Mouse (Mus musculus) adrenal gland, postnatal 4 days (tissue): Measurements from ENCODE around the gene Eml1. TPM values are rescaled to one million over a fixed set of nuclear protein-coding genes. Genes with fewer than 3 reads are reported as not detected.

Experiments
- DNase-seq, 2 experiments: peaks; one replicate each; pipeline ENCODE4 v3.0.0; 2021 to 2022; ENCODE audit warnings: low spot score in 2 of 2, mixed read lengths in 2 of 2
- long read RNA-seq, 2 experiments: library from polyadenylated mRNA; stranded (forward); transcript quantifications; one replicate each; pipeline ENCODE4 v2.0.0; 2021
- total RNA-seq, 2 experiments: library from RNA; stranded (reverse); gene quantifications; 2 replicates each; pipeline ENCODE4 v1.2.3; 2021

Eml1 gene
- 10 to 100 TPM; 33.6 to 34.6 TPM for total RNA-seq
- long read RNA-seq, experiment 1, full-length matches to known transcripts: 13 of 19 reads
- long read RNA-seq, experiment 1, partial matches to known transcripts: 2 of 19 reads
- long read RNA-seq, experiment 1, other reads (novel, unspliced or antisense): 4 of 19 reads
- long read RNA-seq, experiment 2, full-length matches to known transcripts: 47 of 77 reads
- long read RNA-seq, experiment 2, partial matches to known transcripts: 10 of 77 reads
- long read RNA-seq, experiment 2, other reads (novel, unspliced or antisense): 20 of 77 reads

DNA sequence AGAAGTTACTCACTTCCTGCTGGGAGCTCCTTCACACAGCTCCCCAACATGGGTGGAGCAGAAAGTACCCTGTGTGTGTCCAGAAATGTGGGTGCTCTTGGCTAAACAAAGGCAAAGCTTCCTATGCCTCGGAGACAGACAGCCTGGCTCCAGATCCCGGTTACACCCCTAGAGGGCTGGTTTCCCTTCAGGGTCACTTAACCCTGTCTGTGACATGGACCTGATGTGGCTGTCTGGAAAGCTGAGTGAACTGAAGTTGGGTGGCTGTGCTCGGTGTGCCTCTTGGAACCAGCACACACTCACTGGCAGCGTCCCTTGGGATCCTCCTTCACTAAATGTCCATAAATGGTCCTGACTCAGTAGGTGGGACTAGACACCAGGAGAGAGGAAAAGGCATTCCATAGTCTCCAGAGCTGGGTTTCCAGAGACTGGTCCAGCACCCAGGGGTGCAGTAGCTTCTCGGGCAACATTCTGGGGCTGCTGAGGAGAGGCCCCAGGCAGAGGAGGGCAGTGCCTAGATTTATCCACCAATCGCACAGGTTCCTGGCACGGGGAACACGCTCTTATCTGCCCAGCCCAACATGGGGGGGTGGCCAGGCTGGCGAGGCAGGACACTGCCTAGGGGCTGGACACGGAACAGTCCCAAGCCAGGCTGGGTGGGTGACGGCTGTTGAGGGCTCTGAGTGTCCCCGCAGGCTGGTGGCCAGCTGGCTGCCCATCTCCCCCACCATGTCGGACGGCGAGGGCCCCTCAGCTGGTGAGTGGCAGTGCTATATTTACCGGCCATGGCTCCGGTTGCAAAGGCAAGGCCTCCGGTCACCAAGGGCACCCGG, at the start of gene Eml1:
TSS of gene Eml1 (plus strand) at position 362 of the 833 bp plus-strand sequence.
- no peak for DNase-seq

DNA sequence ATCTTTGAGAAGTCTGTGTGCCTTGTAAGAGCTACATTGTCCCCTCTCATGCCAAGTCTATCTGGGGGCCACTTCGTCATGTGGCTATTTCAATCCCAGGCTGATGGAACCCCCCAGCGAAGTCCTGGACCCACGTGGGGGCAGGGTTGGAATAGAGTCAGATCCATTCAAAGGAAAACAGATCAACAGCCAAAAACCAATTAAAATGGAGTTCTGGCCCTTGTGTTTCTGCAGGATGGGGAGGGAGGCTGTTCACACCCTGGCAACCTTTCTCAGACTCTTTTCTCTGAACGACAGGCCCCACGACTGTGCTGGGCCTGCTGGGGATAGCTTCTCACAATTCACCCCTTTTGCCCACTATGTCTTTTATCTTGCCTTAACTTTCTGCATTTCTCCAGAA, 44.4 kb upstream of the Eml1 start:
- DNase-seq: no peak

DNA sequence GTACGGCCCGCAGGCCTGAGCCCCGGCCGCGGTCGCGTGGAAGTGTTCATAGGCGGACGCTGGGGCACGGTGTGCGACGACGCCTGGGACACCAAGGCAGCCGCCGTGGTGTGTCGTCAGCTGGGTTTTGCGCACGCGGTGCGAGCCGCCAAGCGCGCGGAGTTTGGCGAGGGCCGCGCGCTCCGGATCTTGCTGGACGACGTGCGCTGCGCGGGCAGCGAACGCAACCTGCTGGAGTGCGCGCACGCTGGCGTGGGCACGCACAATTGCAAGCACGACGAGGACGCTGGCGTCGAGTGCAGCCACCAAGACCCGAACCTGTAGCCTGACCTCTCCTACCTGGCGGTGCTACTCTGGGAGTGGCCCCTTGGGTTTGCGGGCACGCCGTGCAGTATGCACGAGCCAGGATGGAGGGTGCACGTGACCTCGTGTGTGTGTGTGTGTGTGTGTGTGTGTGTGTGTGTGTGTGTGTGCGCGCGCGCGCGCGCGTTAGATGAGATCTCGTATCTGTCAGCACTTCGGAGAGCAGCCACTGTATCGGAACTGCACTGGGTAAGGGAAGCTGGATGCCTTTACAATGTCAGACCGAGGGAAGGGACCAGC, 42.8 kb upstream of the Eml1 start:
- no peak for DNase-seq

DNA sequence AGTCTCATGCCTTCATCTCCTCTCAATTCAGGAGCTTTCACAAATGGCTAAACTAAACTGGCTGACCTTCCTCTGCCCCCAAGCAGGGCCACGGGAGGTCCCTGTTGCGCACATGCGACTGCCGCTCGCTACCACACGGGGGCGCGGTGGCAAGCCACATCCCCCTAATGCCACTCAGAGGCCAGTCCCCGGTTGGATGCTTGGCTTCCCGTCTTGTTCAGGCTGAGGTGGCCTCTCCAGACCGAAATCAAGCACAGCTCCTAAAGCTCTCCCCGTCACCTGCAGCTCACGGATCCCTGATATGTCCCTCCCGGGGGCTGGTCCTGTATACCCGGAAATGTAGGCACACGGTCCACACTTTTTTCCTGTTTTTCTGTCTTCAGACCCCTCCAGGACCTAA, 37.7 kb upstream of the Eml1 start:
- DNase-seq: peak; percentile 68 to 81

DNA sequence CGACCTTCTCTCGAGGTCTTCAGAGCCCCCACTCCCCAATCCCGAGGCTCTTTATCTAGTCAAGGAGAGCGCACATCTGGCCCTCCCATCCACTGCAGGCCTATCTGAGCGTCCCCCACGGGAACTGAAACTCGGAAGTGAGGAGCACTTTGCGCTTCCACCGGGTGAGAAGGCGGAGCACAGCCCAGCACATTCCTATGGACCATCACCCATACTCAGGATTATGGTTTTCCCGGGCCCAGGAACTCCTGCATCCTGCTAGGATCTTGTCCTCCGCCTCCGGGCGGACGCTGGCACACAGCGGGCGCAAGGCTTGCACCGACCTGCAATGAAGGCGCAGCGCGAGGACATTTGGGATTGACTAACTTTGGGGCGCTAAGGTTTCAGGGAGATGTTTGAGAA, 37.3 kb upstream of the Eml1 start:
- DNase-seq: no peak

DNA sequence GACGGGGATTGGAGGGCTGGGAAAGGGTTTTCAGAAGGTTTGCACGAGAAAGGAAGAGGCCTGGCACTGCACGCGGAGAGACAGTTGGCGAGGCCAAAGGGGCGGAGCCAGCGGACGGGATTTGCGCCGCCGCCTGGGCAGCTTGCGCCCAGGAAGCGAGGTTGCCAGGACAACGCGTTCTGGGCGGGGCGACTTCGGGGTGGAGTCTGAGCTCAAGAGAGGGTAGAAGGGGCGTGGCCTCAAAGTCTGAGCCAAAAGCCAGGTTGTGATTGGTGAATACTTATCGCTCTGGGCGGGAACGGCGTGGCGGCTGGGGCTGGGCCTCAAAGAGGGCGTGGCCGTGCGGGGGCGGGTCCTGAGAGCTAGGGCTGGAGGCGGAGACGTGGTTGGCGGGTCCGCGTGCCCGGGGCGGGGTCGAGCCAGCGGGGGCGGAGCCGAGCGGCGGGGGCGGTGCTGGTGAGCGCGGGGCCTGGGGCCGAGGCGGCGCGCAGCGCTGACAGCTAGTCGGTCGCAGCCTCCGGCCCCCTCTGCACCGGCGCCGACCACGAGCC, 36.8 kb upstream of the Eml1 start, which contains the start of gene Cyp46a1:
TSS of gene Cyp46a1 (plus strand) at position 487 of the 551 bp plus-strand sequence.
- peak; percentile 99 for DNase-seq

DNA sequence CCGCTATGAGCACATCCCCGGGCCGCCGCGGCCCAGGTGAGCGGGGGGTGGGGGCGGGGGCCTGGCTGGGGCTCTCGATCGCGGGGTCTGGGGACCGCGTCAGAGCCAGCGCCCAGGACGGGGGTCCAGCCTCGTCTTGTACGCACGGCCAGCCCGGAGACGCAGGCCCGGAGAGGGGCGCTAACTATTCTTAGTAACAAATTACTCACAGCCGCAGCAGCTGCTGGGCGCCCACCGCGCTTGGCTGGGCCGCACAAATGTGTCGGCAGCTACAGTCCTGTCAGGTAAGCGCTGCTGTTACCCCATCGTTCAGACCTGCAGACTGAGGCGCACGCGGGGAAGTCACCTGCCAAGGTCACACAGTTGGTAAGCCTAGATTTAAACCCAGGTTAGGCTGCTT, 36.2 kb upstream of the Eml1 start:
- DNase-seq: no peak

DNA sequence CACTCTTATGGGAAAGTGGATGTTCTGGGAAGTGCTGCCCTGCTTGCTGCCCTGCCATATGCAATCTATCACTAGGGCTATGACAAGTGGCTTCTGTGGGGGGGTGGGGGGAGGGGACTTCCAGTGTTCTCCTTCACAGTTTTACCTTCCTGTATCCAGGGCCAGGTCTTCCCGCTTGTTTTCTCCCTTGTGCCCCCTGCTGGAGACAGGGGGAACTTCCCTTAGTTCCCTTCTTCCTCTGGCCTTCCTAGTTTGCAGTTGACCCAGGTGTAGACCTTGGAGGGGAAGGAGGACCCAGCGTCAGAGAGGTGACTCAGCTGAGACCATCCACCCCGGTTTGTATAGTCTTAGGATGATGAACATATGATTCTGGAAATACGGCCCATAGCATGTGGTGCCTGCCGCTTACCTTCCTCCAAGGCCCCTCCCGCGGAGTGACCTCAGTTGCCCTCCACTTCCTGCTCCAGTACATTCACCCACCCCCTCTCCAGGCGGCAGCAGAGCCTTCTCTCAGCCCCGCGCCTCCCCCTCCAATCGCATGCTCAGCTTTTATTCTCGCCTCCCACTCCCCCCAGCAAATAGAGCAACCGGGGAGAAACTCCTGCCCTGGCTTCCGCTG, 32.1 kb upstream of the Eml1 start:
- no peak for DNase-seq

DNA sequence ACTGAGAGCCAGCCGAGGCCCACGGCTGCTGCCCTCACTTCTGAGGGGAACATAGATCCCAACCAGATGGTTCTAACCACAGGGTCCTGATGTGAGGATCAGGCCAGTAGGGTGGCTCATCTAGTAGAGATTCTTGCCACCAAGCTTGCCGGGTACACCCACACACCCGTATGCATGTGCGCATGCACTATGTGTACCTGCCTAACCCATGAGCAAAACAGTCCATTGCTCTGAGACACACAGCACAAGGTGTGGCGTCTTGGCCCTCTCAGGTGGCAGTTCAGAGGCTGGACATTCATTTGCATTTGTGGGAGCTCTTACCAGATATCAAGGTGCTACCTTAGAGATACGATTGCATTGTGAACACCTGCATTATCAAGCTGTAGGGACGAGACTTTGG, 22.6 kb upstream of the Eml1 start:
- DNase-seq: no peak

DNA sequence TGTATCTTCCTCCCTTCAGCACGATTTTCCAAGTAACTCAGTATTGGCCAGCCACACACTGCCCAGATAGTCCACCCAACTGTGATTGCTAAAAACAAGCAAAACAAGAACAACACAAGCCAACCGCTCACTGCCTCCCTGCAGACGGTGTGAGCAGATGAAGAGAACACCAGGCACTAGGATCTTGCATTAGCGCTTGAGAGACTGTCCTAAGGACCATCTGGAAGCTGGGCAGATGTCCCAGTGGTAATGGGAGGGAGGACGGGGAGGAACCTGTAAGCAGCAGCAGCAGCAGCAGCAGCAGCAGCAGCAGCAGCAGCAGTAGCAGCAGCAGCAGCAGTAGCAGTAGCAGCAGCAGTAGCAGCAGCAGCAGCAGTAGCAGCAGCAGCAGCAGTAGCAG, 21.7 kb upstream of the Eml1 start:
- DNase-seq: no peak

DNA sequence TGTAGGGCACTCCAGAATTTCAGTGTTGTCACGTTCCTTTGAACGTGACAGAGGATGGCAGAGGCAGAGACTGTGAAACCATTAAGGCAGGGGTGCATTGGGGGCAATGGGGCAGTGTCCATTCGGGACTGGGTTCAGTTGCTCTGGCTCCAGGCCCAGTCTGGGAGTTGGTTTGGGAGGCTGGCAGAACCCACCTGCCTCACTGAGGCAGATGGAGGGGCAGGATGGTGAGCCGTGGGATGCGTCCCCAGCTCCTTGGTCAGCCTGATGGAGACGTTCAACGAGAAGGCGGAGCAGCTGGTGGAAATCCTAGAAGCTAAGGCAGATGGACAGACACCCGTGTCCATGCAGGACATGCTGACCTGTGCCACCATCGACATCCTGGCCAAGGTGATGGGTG, 19.8 kb upstream of the Eml1 start:
- no peak for DNase-seq

DNA sequence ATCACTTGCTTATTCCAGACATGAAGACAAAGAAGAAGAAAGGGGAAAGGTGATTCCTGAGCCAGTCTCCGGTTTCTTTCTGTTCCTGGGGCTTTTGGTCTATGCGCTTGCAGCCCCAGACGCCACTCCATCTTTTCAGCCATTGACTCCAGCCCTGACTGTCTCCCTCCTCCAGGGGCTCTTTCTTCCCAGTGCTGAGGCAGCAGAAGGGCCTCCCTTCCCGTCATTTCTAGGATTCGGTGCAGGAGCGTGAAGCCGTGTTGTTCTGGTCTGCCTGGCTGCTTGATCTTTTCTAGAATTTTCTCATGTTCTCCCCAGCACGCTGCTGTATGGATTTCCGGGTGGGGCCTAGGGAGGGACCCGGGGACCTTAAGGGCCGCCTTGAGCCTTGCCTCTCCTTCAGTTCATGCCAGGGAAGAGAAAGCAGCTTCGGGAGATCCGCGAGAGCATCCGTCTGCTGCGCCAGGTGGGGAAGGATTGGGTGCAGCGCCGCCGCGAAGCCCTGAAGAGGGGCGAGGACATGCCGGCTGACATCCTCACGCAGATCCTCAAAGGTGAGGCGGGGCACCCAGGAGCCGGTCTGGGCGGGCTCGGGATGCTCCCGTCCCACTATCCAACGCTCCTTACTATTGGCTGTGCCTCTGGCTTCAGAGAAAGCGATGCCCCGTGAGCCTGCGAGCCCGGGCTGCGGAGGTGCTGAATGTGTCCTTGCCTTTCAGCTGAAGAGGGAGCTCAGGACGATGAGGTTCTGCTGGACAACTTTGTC, 18.2 kb upstream of the Eml1 start:
- no peak for DNase-seq

DNA sequence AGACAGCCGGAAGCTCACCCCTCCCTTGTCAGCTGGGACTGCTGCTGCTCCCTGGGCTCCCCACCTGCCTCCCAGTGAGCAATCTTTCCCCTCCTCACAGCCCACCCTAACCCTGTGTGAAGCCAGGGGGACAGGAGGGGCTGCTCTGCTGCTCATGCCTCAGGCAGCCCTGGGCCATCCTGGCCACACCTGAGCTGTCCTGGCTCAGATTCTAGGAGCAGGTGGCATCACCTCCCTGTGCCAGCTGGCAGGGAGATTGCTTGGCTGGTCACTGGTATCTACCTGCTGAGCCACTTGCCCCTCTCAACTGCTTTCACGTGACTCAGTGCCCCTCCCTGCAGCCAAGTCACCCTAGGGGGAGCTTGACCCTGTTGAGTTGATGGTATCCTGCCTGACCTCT, 16.5 kb upstream of the Eml1 start:
- DNase-seq: no peak

DNA sequence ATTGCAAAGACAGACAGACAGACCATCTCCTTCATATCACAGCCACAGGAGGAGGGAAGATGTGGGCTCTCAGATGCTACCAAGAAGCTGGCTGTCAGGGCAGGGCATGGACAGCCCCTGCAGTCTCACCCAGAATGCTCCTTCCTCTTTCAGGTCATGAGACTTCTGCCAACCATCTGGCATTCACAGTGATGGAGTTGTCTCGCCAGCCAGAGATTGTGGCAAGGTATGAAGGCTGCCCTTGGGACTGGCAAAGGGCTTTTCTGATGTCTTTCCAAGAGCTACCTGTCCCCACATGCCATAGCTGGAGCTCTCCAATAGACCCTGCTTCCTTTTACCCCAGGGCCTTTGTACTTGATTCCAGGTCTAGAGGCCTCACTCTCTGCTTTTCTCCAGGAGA, 15.5 kb upstream of the Eml1 start:
- no peak for DNase-seq

DNA sequence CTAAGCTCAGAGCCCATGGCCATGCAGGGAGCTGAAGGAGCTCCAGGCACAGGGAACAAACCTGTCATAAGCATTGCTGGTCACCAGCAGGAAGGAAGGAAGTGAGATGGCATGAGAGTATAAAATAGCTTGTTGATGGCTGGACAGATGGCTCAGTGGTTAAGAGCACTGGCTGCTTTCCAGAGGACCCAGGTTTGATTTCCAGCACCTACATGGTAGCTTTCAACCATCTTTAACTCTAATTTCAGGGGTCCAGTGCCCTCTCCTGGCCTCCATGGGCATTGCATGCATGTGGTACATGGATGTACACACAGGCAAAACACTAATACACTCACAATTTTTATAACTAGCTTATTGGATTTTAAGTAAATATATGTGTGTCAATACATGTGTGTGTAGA, 14.8 kb upstream of the Eml1 start:
- no peak for DNase-seq

DNA sequence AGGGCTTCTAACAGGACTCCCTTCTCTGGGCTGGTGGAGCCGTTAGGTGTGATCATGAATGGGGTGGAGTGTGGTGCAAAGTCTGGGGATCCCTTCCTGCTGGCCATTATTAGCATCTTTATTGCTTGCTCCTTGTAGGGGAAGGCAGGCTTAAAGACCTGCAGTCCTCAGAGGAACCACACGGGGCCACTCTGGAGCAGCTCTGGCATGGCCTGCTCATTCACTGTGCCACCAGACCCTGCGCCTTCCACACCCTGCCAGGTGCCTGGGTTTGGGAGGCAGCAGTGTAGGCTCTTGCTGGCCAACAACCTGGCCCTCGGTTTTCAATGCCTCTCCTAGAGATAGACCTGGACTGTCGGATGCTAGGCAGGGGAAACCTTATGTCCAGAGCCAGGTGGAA, 7.0 kb upstream of the Eml1 start:
- DNase-seq: peak; percentile 51 to 59

DNA sequence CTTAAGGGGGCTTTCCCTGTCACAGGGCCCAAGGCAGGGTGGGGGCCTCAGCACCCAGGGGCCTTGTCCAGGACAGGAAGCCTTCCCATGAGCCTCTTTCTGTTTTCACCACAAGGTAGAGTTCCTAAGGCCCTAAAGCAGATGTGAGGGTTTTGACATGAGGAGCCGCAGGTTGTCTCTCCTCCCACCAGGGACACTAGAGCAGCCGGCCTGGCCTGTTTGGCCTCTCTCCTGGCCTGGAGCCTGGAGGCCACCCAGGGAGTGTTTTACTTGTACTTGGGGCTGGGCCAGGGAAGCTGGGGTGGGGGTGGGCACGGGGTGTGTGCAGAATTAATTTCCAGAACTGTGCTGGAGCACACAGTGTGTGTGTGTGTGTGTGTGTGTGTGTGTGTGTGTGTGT, 5.4 kb upstream of the Eml1 start:
- no peak for DNase-seq

DNA sequence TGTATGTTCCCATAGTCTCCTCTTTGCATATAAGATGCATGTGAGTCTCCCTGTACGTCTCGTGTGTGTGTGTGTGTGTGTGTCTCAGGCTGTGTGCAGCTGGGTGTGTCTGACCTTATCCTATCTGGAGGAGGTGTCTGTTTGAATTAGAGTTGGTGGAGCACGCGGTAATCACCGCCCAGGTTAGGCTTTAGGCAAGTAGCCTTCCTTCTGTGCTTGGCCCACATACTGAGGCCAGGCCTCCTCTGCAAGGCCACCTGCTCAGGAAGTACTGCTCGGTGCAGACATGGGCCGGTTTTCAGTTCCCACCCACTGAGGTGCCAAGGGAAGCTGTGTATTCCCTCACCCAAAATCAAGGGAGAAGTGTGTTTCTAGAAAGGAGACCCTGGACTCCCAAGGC, 4.9 kb upstream of the Eml1 start:
- no peak for DNase-seq

DNA sequence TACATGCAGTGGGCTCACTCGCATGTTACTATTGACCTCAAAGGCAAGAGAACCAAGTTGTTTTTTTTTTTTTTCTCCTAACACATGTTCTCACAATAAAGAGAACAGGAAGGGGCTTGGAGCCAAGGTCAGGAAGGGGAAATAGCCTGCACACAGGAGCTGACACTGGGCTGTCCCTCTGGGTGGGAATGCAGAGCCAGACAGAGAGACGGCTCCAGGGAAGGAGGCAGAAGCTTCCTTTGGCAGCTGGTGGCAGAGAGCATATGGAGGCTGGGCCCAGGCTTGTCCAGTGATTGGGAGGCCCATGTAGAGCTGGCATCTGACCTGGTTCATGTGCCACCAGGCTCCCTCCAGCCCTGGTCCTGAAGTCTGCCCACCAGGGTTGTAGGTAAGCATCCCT, 2.8 kb upstream of the Eml1 start:
- no peak for DNase-seq

DNA sequence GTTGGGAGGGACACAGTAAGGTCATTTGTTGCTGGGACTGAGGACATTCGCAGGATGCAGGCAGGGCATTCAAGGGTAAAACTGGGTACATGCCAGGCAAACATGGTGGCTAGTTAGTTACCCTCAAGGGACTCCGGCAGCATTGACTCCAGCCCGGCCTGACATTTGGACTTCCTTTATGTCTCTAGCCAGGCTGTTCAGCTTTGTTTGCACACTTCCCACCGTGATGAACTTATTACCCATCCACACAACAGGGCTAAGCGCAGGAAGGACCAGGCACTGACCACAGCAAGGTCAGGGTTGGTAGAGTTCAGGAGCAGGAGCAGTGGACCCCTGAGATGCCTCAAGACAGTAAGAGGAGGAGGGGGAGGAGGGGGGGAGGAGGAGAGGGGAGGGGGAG, 1.8 kb upstream of the Eml1 start:
- DNase-seq: no peak

DNA sequence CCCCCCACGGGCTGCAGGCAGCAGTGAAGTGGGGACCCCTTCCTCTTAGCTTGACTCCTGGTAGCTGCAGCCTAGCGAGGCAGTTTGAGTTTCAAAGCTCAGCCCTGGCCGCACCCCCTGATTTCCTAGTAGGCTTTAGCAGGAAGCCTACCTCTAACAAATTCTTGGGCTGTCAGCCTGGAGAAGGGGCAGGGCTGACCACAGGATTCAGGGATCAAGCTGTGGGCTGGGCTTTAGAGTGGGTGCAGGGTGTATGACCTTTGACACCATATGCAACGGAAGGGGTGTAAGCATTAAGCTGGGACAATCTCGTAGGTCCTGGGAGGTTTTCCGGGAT, 640 bp downstream of the Eml1 start:
- no peak for DNase-seq
